Mouse (Mus musculus) brain, embryonic 14.5 days (tissue): ENCODE results near the gene Coro1a. TPM values are rescaled to one million over a fixed set of nuclear protein-coding genes. Genes with fewer than 3 reads are reported as not detected.
A peak's percentile ranks its signal among the peaks of the same experiment; 100 is the strongest.

ENCODE experiments used
- DNase-seq: peaks from one replicate; pipeline ENCODE4 v3.0.0-alpha.2; 2011; ENCODE audit warnings: low read depth
- CTCF ChIP-seq: fragments of 200-500 bp; IDR thresholded peaks from 2 replicates; pipeline ENCODE4 v1.5.1; 2012; ENCODE audit warnings: inconsistent platforms, mild to moderate bottlenecking, moderate library complexity, borderline replicate concordance; ENCODE audit not compliant: insufficient read depth, insufficient read length; ENCODE audit errors: extremely low read depth
- POLR2A ChIP-seq: fragments of 200-500 bp; IDR thresholded peaks from 2 replicates; pipeline ENCODE4 v1.6.1; 2012; ENCODE audit warnings: mild to moderate bottlenecking, inconsistent platforms, borderline replicate concordance; ENCODE audit not compliant: poor library complexity, insufficient read depth, insufficient read length, severe bottlenecking; ENCODE audit errors: extremely low read depth
- polyA plus RNA-seq: library from polyadenylated mRNA; depleted of rRNA; stranded (reverse); fragments of >200 nt; gene quantifications from 2 replicates; pipeline ENCODE4 v1.2.3, GENCODE M21; 2012; rRNA removed

The Coro1a gene
- polyA plus RNA-seq, result 93.3 and 122 TPM in 2 replicates

DNA sequence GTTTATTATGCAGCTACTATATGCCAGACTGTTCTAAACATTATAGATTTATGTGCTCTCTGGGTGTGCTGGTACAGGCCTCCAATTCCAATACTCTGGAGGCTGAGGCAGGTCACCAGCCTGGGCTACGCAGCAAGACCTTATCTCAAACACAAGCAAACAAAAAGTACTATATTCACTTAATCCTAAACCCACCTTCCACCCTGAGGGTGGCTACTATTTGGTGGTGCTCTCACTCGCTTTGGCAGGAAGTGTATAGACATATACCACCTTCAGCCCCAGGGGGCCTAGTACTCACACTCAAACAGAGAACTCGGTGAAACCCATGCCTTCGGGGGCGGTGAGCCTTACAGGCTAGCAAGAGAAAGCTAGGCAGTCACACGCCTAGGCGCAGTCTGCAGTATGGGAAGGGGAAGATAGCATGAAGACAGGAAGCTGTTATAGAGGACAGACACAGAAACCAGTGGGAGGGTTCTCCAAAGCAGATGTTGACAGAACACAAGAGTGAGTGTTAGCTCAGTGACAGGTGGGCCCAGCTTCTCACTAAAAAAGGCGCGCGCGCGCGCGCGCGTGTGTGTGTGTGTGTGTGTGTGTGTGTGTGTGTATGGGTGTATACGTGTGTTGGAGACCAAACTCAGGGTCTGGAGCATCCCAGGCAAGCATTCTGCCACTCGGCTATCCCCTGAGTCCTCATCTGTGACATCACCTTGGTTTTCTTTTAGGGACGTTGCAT lies at the start of gene Coro1a:
TSS of gene Coro1a (minus strand) at position 346 of the 733 bp plus-strand sequence.
- DNase-seq, result no peak
- TF ChIP-seq CTCF (no peak), POLR2A (no peak)

DNA sequence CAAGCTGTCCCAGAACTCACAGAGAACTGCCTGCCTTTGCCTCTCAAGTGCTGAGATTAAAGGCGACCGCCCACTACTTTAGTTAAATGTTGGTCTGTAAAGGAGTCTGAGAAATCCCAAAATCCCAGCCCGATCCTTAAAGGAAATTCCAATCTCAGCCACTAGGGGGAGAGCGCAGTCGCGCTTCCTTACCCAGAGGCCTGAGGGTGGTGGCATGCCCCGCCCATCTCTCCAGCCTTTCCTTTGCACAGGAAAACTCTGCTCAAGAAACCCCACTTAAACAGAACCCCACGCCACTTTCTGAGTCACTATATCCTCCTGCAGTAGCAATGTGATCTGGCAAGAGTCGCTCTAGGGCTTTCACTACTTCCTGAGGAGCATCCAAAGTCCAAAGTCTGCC lies 47.3 kb upstream of the Coro1a start:
- peak; percentile 81 for DNase-seq
- TF ChIP-seq CTCF (peak; percentile 93), POLR2A (no peak)

DNA sequence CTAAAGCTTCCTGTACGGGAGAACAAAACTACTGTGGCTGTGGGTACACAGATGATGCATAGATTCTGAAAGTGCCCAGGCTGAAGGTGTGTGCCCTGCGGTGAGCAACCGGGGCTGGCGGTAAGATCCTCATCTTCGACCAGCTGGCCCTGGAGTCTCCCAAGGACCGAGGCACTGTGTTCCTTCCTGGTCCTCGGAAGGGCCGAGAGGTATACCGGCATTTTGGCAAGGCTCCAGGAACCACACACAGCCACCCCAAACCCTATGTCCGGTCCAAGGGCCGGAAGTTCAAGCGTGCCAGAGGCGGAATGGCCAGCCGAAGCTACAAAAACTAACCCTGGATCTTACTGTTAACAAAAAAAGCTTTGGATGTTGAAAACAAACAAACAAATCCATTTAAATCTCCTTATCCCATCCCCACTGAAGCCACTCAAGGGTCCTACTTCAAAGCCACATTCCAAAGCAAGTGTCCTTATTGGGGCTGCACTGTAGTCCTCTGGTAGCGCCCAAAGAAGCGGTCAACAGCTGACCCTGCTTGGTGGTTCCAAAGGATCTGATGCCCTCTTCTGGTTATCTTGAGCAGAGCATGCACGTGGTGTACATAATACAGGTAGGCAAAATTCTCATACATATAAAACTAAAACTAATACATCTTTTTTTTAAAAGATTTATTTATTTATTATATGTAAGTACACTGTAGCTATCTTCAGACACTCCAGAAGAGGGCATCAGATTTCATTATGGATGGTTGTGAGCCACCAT lies 42.2 kb upstream of the Coro1a start:
- TF ChIP-seq POLR2A (no peak), CTCF (no peak)
- no peak for DNase-seq

DNA sequence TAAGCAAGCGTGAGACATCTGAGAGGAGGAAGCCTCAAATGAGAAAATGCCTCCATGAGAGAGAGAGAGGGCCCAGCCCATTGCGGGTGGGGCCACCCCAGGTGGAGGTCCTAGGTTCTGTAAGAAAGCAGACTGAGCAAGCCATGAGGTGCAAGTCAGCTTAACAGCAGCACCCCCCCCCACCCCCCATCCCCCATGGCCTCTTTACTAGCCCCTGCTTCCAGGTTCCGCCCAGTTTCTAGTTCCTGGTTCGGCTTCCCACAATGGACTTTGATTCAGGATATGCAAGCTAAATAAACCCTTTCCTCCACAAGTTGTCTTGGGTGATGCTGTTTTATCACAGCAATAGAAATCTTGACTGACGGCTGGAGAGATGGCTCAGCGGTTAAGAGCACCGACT lies 41.2 kb upstream of the Coro1a start:
- TF ChIP-seq CTCF (no peak), POLR2A (no peak)
- DNase-seq, result no peak

DNA sequence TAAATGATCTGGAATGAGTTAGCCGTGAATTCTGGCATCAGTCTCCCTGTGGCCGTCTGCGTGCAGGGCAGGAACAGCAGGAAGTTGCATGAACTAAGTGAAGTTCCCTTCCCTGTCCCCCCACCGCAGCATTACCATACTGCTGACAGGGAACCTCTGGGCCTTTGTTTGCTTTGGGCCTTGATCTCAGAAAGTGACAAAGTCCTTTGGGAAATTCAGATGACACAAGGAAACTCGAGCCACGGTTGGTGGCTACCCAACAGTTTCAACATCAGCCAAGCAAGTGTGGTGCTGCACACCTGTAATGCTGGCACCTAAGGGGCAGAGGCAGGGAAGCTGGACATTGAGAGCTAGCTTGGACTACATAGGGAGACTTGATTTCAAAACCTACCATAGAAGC lies 39.2 kb upstream of the Coro1a start:
- TF ChIP-seq POLR2A (no peak), CTCF (no peak)

DNA sequence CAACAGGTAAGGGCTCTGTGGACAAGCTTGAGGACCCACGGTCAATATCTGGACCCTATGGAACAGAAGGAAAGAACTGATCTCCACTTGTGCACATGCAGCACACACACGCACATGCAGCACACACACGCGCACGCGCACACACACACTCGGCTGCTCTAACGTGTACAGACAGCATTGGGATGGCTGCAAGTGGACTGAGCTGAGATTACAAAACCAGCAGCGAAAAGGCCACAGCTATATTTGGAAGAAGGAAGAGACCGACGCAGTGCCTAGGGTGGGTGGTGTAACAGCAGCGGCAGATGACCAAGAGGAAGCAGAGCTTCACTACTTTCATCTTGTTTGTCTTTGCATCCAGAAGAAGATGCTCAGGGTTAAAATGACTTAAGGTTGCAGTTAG lies 38.5 kb upstream of the Coro1a start:
- no peak for DNase-seq
- TF ChIP-seq POLR2A (no peak), CTCF (no peak)

More for the DNA sequence above, 39.2 kb upstream of the Coro1a start:
- no peak for DNase-seq

DNA sequence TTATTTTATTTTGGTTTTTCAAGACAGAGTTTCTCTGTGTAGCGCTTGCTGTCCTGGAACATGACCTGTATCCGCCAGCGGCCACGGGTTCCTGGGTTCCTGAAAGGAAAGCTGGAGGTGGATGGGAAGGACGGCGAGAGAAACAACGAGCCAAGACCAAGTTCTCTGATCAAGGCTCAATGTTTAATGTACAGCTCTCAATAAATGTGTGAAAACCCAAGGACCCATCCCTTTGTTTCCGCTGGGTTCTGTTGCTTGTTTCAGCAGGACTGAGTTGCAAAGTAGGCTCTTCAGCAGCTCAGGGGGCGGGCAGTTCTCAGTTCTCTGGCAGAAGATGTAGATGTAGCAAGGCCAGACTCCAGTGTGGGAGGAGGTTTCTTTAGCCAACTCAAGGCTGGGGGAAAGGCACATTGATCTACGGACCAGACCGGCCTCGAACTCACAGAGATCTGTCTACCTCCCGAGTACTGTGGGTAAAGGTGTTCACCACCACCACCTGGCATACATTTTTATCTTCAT lies 34.4 kb upstream of the Coro1a start:
- TF ChIP-seq CTCF (no peak), POLR2A (no peak)
- DNase-seq, result no peak

DNA sequence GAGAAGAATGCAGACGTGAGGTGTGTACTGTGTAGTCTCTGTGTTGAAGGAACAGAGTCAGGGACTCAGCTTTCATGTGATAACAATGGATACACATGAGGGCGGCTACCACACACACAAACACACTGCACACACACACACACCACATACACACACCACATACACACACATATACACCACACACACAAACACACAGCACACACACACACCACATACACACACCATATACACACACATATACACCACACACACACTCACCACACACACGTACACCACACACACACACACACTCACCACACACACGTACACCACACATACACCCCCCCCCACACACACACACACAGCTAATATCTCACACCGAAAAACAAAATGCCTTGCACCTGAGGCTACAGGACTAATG lies 33.9 kb upstream of the Coro1a start:
- TF ChIP-seq CTCF, result no peak
- TF ChIP-seq POLR2A, result no peak

DNA sequence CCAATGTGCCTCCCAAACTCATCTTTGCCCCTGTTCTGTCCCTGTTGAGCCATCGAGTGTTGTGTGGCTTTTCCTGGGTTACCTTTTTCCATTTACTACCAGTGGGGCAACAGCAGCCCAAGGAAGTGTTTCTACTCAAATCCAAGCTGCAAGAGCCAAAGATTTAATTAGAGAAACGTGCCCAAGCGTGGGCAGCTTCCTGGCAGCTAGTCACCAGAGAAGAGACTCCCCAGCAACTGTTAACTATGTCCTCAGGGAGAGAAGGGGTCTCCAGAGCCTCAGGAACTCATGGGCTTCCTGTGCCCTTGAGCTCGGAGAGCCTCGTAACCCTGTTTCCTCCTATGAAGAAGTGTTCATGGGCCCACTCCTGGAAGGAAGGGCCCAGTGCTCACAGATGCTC lies 33.4 kb upstream of the Coro1a start:
- DNase-seq, result no peak
- TF ChIP-seq POLR2A, result no peak
- TF ChIP-seq CTCF, result no peak

More for the DNA sequence above, 33.9 kb upstream of the Coro1a start:
- no peak for DNase-seq

DNA sequence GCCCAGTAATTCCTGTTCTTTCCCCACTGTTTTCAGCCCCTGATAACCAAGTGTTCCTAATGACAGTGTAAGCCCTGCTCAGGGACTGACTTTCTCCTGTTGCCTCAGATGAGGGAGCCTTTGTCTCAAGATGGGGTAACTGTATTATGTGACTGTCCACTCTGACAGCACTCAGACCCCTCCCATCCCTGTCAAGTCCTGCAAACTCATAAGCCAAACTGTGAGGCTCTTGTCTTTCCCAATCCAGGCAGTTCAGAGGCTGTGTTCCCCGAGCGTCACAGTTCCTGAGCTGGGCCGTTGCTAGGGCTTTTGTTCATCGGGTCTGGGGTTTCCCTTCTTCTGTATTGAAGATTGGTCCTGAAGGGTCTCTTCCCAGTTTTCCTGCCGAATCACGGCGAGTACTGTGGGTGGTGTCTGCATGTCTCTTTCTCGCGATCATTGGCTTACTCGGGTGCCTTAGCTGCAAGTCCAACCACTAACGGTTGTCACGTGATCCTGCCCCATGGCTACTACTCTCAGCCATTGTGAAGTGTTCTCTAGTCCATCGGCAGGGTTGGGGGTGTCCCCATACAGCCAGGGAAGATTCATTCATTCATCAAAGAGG lies 32.6 kb upstream of the Coro1a start:
- no peak for DNase-seq
- no peak for TF ChIP-seq CTCF
- TF ChIP-seq POLR2A, result no peak

DNA sequence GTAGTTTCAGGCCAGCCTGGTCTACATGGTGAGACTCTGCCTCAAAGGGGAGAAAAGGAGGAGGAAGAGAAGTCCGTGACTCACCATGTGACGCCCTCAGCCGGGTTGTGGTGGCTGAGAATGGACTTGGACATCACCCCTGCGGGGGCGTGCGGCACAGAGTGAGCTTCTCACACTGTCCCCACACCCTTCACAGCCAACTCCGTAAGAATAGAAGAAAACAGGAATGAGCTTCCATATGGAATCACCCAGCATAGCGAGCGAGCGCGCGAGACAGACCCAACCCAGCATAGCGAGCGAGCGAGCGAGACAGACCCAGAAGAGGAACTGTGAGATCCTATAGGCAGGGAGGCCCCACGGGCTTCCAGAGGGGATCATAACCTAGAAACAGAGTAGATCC lies 32.0 kb upstream of the Coro1a start:
- no peak for TF ChIP-seq POLR2A
- no peak for TF ChIP-seq CTCF
- DNase-seq, result no peak
